Comparison of ENCODE assay signal across 8 mouse cellular contexts in the genomic region with DNA sequence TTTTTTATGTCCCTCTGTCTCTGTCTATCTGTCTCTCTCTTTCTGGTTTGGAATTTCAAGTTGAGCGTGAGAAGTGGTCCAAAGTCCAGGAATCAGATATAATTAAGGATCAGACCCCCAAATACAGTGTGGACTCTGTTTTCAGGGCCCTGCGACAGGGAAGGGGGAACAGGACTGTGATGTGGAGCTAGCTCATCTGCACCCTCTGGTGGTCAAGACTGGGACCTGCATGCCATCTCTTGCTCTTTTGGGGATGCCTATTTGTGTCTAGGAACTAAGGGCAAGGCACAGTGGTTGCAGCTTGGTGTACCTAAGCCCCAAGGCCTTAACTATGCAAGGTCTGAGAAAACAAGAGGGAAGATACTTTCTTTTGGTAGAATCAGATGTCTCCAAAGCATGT. TPM values are rescaled to one million over a fixed set of nuclear protein-coding genes. Genes with fewer than 3 reads are reported as not detected.
A peak's percentile ranks its signal among the peaks of the same experiment; 100 is the strongest.
DNase-seq lines count a peak whose midpoint lies in the region; ATAC-seq lines count a peak whose summit lies in the region.

No protein-coding gene starts in this region.

- 0% methylated on average over 2 of the region's 2 CpGs for WGBS in forebrain, embryonic 16.5 days
- 5% methylated on average over 2 of the region's 2 CpGs for WGBS in liver, embryonic 13.5 days (ENCODE audit: insufficient replicate concordance)

- peak; percentile 58; the same call in 1 of the 2 replicates for ATAC-seq in forebrain, embryonic 16.5 days
- no peak for ATAC-seq in liver, embryonic 13.5 days (ENCODE audit: low read depth)

- H3K36me3 ChIP-seq in forebrain, embryonic 16.5 days (ENCODE audit: control insufficient read depth, insufficient read depth): peaks cover 4% of the 10 kb centered on the region; the same call in 1 of the 2 replicates
- peaks cover 13% of the 10 kb centered on the region for H3K36me3 ChIP-seq in liver, embryonic 13.5 days

- H3K4me2 ChIP-seq in forebrain, embryonic 16.5 days (ENCODE audit: low read length): no peak overlapping the region
- no peak overlapping the region for H3K4me2 ChIP-seq in liver, embryonic 13.5 days

- no peaks in the 10 kb centered on the region for H3K4me1 ChIP-seq in forebrain, embryonic 16.5 days (replicated peaks; ENCODE audit: control insufficient read depth, insufficient read depth, low read length)
- H3K4me1 ChIP-seq in liver, embryonic 13.5 days (replicated peaks): no peaks in the 10 kb centered on the region

- H3K9me3 ChIP-seq in forebrain, embryonic 16.5 days (ENCODE audit: control insufficient read depth, low read length): no peaks in the 10 kb centered on the region
- no peaks in the 10 kb centered on the region for H3K9me3 ChIP-seq in liver, embryonic 13.5 days (replicated peaks)

- H3K27ac ChIP-seq in forebrain, embryonic 16.5 days (ENCODE audit: low read length): no peak overlapping the region
- no peak overlapping the region for H3K27ac ChIP-seq in liver, embryonic 13.5 days

- H3K27me3 ChIP-seq in forebrain, embryonic 16.5 days (replicated peaks; ENCODE audit: control insufficient read depth, insufficient read depth, low read length): no peaks in the 10 kb centered on the region
- H3K27me3 ChIP-seq in liver, embryonic 13.5 days: no peaks in the 10 kb centered on the region

- DNase-seq in 3T3-L1 (ENCODE audit: low read depth, low spot score): peak; percentile 85
- DNase-seq in CD4-positive helper T cell, adult 2 months (ENCODE audit: low read depth, low spot score): peak; percentile 64
- peak; percentile 82 for DNase-seq in brain, adult 2 months (ENCODE audit: low read depth, low spot score)
- peak; percentile 84 for DNase-seq in kidney, adult 9 months
- peak; percentile 60 for DNase-seq in liver, embryonic 13.5 days
- peak; percentile 60 for DNase-seq in retina, postnatal 7 days (ENCODE audit: low read depth, low spot score)
- DNase-seq in urinary bladder, postnatal 25 days (ENCODE audit: low spot score): peak; percentile 66

- H3K9ac ChIP-seq in forebrain, embryonic 16.5 days (replicated peaks; ENCODE audit: low read depth, low read length): no peak overlapping the region
- no peak overlapping the region for H3K9ac ChIP-seq in liver, embryonic 13.5 days

- no peak overlapping the region for H3K4me3 ChIP-seq in forebrain, embryonic 16.5 days (replicated peaks; ENCODE audit: low read length)
- no peak overlapping the region for H3K4me3 ChIP-seq in liver, embryonic 13.5 days (replicated peaks)

RNA-seq across cellular contexts. Expression of gene Armh1, which starts 15.4 kb away (rescaled TPM):
- 0.65 and 0.68 TPM in 2 replicates for polyA plus RNA-seq in forebrain, embryonic 16.5 days (2015; fragmentation: Nextera tagmentation; extraction: Ambion mirVana)
- not detected in 2 replicates for polyA plus RNA-seq in liver, embryonic 13.5 days (2015; fragmentation: Nextera tagmentation; extraction: Ambion mirVana)

RNA-seq across cellular contexts. Expression of gene Tmem53, which starts 15.5 kb away (rescaled TPM):
- 5.3 and 6.2 TPM in 2 replicates for polyA plus RNA-seq in forebrain, embryonic 16.5 days (2015; fragmentation: Nextera tagmentation; extraction: Ambion mirVana)
- 3.5 and 3.6 TPM in 2 replicates for polyA plus RNA-seq in liver, embryonic 13.5 days (2015; fragmentation: Nextera tagmentation; extraction: Ambion mirVana)
